Mouse (Mus musculus): ENCODE measurements around the gene Slc17a7.
"Not testable (repeated sequence)": the region's sequence is repeated elsewhere in the genome, so short reads cannot be mapped to it uniquely, and the experiment has no call there.

Slc17a7 gene

DNA sequence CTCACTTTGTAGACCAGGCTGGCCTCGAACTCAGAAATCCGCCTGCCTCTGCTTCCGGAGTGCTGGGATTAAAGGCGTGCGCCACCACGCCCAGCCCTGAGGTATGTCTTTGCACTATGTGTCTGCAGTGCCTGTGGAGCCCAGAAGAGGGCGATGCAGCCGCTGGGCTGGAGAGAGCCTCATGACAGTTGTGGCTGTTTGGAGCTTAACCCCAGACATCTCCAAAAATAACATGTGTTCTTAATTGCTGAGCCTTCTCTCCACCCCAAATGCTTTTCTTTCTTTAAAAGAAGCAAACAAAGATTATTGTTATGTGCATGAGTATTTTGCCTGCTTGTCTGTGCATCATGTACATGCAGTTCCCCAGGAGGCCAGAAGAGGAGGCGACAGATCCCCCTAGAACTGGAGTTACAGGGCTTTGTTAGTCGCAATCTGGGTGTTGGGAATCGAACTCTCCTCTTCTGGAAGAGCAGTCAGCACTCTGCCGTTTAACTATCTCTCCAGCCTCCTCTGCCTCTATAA lies 8.7 kb upstream of the Slc17a7 start:
- no peak for DNase-seq (ENCODE audit: low spot score)

DNA sequence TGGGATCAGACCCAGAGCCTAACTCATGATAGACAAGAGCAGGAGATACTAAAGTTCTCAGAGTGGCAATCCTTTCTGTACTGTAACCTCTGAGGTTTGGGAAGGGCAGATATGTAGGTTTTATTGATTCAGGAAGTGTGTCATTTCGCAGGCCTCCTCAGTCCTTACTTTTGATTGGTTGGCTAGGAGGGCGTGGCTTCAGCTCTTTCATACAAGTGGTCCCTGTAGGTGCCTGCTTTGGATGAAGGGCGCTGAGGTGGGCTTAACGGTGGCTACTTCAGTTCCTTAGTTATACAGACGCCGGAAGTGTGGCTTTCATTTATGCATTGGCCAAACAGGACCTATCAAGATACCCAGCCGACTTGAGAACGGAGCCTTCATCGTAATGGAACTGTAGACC lies 8.2 kb upstream of the Slc17a7 start:
- DNase-seq (ENCODE audit: low spot score) = no peak

DNA sequence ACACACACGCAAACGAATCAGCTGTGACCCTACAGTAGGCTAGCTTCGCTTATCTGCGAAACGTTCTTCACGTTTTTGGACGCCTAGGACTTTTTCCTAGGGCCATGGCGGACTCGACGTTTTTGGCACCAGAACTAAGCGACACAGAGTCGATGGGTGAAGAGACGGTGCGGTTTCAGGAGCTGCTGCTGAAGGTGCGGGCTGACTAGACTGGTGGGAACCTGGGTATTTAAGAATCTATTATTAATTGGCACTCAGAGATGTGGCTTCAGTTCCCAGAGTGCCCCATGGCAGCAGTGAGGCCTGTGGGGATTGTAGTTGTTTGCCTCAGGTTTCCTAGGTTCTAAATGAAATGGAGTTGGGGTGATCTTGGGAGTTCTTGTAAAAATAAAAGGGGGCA lies 7.5 kb upstream of the Slc17a7 start:
- no peak for DNase-seq (ENCODE audit: low spot score)

DNA sequence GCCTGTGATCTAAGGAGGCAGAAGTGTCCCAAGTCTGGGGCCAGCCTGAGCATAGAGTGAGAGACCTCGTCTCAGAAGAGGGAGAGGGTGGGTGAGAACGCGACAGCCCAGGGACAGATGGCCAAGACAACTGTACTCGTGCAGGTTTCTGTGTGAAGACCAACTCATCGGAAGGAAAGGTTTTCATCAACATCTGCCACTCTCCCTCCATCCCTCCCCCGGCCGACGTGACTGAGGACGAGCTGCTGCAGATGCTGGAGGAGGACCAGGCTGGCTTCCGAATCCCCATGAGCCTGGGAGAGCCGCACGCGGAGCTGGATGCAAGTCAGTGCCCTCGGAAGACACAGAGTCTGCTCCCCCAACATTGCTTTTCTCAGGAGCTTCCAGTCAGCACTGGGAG lies 6.3 kb upstream of the Slc17a7 start:
- no peak for DNase-seq (ENCODE audit: low spot score)

DNA sequence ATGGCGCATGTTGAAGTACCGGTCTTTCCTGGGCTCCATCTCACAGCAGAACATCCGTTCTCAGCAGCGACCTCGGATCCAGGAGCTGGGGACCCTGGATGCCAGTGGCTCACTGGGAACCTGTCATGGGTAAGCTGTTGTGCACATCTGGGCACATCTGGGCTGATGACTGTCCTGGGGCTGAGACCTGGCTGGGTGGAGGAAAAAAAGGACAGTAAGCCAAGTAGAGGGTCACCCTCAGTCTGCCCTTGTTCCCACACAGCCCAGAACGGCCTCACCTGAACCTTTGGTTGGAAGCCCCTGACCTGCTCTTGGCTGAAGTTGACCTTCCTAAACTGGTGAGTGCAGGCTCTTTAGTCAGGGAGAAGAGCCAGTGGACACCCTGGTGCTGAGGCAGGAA lies 4.8 kb upstream of the Slc17a7 start:
- DNase-seq (ENCODE audit: low spot score) = no peak

DNA sequence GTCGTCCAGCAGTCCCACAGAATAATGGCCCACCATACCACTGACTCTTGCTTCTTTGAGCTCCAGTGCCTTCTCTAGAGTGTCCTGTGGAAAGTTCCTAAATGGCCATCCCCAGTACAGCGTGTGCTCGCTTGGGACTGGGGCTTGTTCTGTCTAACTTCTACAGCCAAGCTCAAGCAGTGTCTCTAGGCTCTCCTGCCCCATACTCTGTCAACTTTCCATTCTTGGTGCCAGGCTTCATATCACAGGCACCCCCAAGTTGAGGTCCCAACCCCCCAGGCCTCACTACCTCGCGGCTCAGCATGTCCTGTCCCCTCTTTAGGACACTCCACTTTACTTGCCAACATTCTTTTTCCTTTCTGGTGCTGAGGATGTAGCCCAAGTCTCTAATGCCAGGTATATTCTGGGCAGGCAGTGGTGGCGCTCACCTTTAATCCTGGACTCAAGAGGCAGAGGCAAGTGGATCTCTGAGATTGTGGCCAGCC lies 3.4 kb upstream of the Slc17a7 start:
- no peak for DNase-seq (ENCODE audit: low spot score)

DNA sequence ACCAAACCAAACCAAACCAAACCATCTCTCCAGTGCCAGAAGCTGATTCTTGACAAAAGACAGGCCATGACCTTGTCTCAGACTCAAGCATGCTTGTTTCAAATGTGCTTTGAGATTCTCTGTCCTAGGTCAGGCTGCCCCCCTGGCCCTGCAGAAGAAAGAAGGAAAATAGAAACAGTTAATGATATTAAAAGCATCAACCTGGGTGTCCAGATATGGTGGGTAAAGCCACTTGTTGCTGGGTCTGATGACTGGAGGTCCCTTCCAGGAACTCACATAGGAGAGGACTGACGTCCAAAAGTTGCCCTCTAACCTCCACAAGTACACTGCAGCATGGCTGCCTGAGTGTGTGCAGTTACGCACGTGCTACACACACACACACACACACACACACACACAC lies 2.9 kb upstream of the Slc17a7 start:
- no peak for DNase-seq (ENCODE audit: low spot score)

DNA sequence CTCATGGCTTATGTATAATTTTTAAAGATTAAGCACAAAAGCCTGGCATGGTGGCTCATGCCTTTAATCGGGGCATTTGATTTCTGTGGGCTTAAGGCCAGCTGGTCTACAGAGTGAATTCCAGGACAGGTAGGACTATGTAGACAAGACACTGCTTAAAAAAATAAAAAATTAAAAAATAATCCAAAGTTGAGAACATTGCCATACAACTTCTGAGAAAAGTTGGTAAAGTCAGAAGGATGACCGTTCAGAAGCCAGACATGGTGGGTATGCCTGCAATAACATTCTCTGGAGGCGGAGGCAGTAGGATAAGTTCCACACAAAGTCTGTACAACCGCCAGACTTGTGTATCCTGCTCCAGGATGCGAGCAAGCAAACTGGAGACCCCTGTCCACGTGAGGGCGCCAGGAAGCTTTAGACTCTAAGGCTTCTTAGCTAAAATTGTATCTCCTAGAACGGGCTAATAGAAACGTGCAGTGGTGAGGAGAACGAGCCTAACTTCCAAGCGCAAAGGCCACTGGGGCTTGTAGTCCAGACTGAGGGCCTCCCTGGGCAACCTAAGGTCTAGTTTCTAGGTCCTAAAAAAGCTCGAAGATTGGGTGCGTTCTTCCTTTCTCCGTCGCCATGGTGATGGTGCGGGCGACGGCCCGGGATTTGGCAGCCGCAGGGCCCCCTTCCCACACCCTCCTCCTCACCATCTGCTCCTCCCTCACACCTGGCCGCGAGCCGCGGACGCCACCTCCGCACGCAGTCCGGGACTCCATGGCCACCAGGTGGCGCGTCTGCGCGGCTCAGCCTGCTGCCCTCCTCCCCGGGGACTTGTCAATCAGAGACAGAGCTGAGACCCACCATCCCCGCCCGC lies 1.9 kb upstream of the Slc17a7 start:
- DNase-seq (ENCODE audit: low spot score) = peak; percentile 86

DNA sequence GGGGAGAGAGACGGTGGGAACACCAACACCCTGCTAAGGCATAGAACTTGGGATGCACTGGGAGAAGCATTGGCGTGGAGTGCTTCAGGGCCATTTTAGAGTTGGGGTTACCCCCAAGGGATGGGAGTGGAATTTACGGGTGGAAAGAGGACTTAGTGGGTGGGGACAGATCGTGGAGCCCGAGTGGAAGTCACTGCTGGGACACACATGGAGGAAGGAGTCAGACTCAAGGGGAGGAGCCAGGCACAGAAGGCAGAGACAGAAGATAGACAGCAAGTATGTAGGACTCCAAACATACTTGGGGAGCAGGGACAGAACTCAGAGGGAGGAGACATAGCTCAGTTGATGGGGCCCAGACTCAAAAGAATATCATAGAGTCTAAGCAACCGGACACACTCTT lies 1.2 kb upstream of the Slc17a7 start:
- DNase-seq (ENCODE audit: low spot score) = no peak

DNA sequence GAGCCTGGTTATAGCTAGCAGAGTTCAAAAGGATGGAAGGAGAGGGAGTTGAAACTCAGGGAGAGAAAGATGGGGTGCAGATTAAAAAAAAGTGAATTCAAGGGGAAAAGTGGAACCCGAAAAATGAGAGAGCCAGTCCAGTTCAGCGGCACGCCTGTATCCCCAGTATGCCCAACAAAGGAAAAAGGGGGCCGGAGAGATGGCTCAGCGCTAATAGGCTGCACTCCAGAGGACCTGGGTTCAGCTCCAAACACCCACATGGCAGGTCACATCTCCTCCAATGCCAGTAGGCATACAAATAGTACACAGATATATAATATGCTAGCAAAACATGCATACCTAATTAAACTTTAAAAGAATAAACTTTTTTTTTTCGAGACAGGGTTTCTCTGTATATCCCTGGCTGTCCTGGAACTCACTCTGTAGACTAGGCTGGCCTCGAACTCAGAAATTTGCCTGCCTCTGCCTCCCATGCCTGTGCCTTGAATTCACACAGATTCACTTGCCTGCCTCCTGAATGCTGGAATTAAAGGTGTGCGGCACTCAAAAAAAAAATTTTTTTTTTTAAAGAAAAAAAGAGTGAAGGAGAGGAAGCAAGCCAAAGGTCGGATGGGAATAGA lies 643 bp upstream of the Slc17a7 start:
- DNase-seq (ENCODE audit: low spot score) = no peak

DNA sequence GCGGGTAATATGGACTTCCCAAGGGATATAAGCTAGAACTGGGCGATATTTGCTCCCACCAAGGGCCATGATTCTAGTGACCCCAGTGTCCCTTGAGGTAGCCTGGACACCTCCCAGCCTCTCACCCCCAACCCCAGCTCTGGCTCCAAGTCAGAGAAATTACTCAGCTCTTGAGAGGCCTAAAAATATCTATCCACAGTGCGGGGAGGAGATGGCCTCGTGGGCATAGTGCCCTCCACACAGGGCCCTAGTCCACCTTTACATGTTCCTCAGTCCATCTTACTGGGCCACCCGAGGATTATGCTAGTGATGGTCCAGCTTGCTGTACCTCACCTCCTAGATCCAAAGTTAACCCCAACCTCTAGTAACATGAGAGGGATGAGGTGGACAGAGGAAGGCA lies 1.1 kb downstream of the Slc17a7 start:
- DNase-seq (ENCODE audit: low spot score) = no peak

DNA sequence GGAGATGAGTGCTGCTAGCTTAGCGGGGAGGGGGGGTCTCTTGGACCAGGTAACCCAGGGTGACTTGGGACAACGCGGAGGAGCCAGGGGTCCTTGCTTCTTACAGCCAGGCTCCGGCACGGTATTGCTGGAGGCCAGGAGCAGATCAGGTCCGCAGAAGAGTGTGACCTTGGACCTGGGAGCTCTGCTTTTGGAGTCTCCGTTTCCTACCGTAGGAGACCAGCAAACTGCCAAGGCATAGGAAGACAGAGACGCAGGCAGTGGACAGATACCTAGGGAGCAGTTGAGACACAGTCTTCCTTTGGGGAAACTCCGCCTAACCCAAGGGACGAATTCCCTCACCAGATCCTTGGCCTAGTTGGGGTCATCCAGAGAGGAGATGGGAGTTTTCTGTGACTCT lies 2.0 kb downstream of the Slc17a7 start:
- DNase-seq (ENCODE audit: low spot score) = no peak

DNA sequence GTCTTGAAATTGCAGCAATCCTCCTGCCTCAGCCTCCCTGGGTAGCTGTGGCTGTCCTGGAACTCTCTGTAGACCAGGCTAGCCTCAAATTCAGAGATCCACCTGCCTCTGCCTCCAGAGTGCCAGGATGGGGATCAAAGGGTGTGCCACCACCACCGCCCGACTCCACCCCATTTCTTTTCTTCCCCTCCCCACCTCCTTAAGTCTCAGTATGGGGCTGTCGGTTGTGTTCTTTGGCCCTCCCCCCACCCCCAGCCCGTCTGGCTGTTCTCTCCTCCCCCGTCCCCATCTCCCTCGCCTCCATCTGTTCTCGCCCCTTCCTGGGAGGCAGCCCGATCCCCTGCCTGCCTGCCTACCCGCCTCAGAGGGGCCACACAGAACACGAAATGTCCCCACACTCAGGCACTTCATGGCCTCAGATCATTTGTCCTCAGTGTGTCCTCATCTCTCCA lies 3.2 kb downstream of the Slc17a7 start:
- DNase-seq (ENCODE audit: low spot score) = no peak

DNA sequence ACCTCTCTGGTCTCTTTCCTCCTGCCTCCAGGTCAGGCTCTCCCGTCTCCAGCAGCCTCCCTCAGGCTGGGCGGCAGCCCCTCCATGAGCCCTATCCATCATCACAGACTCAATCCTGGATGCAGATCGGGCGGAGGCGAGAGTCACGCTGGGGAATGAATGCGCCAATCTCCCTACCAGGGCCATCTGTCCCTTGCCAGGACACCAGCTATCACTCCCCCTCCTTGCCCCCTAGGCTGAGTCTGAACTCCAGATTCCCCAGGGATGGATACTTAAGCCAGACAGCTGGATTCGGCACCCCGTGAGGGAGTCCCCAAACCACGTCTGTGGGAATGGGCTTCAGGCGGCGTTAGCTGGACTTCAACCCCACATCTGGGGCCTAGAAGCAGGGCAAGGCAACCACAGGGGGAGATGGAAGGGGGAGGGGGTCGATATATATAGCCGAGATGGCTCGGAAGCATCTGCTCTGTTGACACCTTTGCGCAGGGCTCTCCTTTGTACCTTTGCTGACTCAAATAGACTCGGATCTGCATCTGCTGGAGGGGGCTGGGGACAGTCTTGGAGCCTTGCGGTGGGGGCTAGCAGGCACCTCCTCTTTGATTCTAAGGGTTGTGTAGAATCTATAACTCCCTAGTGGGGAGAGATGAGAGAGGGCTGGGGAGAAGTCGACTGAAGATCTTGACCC lies 4.2 kb downstream of the Slc17a7 start:
- DNase-seq (ENCODE audit: low spot score) = no peak

DNA sequence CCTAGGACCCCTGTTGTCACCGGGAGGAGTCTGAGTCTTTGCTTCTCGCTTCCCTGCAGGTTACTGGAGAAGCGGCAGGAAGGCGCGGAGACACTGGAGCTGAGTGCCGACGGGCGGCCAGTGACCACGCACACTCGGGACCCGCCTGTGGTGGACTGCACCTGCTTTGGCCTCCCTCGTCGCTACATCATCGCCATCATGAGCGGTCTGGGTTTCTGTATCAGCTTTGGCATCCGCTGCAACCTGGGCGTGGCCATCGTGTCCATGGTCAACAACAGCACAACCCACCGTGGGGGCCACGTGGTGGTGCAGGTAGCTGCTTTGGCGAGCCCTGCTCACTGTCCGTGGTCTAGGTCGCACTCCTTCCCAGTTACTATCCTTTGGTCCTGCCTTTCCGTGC lies 4.9 kb downstream of the Slc17a7 start:
- DNase-seq (ENCODE audit: low spot score) = no peak

DNA sequence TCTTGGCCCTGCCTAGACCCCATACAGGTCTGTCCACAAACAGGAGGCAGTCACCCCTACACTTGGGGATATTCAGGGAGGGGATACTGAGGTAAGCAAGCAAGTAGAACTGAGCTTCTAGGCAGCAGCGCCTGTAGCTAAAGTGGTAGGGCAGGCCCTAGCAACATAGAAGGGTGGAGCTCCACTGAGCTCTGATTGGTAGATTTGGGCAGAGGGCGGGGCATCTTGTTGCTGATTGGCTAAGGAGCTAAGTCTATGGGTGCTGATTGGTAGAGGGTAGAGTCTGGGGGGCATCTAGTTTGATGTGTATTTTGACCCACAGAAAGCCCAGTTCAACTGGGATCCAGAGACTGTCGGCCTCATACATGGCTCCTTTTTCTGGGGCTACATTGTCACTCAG lies 5.7 kb downstream of the Slc17a7 start:
- DNase-seq (ENCODE audit: low spot score) = no peak

DNA sequence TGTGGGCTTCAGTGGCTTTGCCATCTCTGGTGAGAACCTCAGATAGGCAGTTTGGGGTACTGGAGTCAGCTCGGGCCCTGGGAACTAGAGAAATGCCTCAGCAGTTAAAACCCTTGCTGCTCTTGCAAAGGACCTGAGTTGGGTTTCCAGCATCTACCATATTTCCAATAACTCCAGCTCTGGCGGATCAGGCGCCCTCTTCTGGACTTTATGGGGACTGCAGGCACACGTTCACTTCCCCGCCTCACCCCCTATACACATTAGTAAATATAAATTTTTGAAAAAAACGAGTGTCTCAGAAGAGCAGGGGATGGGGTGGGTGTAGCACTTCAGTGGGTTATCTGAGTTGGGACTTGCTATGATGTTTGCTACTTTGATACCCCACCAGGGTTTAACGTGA lies 9.2 kb downstream of the Slc17a7 start:
- DNase-seq (ENCODE audit: low spot score) = no peak

DNA sequence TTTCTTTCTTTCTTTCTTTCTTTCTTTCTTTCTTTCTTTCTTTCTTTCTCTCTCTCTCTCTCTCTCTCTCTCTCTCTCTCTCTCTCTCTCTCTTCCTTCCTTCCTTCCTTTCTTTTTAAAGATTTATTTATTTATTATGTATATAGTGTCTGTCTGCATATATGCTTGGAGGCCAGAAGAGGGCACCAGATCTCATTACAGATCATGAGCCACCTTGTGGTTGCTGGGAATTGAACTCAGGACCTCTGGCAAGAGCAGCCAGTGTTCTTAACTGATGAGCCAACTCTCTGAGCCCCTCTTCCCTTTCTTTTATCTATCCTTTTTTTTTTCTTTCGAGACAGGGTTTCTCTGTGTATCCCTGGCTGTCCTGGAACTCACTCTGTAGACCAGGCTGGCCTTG lies 10.0 kb downstream of the Slc17a7 start:
- not testable (repeated sequence) for DNase-seq (ENCODE audit: low spot score)

DNA sequence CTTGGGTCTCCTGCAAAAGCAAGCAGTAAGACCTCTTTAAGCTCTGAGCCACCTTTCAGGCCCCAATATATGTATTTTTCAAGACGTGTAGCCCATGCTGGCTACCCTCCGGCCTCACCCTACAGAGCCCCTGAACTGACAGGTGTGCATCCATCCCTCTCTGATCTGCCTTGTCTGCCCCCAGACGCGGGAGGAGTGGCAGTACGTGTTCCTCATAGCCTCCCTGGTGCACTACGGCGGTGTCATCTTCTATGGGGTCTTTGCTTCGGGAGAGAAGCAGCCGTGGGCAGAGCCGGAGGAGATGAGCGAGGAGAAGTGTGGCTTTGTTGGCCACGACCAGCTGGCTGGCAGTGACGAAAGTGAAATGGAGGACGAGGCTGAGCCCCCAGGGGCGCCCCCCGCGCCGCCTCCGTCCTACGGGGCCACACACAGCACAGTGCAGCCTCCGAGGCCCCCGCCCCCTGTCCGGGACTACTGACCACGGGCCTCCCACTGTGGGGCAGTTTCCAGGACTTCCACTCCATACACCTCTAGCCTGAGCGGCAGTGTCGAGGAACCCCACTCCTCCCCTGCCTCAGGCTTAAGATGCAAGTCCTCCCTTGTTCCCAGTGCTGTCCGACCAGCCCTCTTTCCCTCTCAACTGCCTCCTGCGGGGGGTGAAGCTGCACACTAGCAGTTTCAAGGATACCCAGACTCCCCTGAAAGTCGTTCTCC lies 11.0 kb downstream of the Slc17a7 start:
- no peak for DNase-seq (ENCODE audit: low spot score)

DNA sequence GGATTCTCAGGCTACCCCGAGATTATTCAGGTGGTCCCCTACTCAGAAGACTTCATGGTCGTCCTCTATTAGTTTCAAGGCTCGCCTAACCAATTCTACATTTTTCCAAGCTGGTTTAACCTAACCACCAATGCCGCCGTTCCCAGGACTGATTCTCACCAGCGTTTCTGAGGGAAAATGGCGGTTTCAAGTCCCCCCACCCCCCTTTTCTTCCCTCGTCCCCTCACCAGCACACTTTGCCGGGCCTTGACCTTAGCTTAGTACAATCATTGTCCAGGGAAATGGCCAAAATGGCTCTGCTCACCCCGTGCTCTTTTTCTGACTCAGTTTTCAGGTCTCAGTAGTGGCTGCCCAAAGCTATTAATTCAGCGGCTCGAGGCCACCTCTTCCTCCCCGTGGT lies 11.6 kb downstream of the Slc17a7 start:
- no peak for DNase-seq (ENCODE audit: low spot score)

DNA sequence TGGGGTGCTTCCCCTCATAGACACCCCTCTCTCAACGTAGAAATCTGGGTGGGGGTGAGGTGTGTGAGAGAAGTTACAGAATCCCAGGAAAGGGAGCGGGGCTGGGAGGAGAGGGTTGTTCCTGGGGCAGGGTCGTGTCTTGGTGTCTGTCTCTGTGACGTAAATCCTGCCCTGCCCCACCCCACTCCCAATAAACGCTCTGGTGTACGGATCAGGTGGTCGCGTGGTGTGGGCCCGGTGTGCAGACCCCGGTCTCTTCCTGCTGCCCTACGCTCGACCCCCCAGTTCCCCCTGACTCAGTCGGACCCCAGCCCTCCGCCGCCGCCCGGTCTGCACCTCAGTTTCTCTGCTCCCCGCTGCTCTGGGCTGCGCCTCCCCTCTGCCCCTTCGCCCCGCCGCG lies 12.2 kb downstream of the Slc17a7 start:
- no peak for DNase-seq (ENCODE audit: low spot score)

DNA sequence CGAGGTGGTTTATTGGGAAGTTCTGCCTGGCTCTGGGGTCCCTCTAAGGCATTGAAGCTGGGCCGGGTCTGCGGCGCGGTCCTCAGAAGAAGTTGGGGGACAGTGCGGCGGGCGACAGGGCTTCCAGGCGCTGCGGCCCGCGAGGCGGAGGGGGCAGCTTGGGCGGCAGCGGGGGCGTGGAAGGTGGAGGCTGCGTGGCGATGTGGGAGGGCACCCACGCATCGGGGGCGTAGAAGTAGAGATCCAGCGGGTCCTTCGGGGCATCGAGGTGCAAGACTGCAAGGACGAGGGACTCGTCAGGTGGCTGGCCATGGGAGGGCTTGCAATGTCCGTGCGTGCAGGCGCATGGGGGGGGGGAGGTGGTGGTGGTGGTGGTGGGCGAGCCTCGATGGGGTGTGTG lies 12.6 kb downstream of the Slc17a7 start:
- DNase-seq (ENCODE audit: low spot score) = no peak
